ENCODE assay signal across 7 mouse cellular contexts in the genomic region with DNA sequence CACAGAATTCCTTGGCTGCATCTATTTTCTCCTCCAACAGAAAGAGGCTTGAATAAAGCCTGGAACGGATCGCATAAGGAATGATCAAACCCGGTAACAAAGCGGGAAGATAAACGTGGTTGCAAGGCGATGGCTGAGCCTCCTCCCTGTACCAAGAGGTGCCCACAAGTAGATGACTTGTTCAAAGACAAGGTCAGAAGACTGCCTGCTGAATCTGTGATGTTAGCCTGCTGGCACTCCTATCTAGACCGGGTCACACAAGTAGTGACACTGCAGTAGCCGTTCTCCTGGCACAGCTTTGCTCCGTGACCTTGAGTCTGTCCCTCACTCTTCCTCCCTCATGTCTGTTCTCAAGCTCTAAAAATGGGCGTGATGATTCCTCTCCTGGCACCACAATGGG. TPM values are rescaled to one million over a fixed set of nuclear protein-coding genes. Genes with fewer than 3 reads are reported as not detected.
DNase-seq lines count a peak whose midpoint lies in the region; ATAC-seq and TF ChIP-seq lines count a peak whose summit lies in the region.

No protein-coding gene starts in this region.

- no peak overlapping the region; the same call in 1 of the 2 replicates for H3K27ac ChIP-seq in embryonic facial prominence, embryonic 11.5 days (replicated peaks; ENCODE audit: low read depth, low read length)
- H3K27ac ChIP-seq in hindbrain, embryonic 12.5 days: peak overlapping the region; percentile 97

- H3K36me3 ChIP-seq in E14TG2a.4 (ENCODE audit: insufficient read depth, low read length) (peaks cover 13% of the 10 kb centered on the region), myocyte (ENCODE audit: control insufficient read depth, insufficient read depth) (peaks cover 20% of the 10 kb centered on the region)
- no peaks in the 10 kb centered on the region for H3K36me3 ChIP-seq in embryonic facial prominence, embryonic 11.5 days (replicated peaks; ENCODE audit: control insufficient read depth, insufficient read depth, low read depth, low read length)
- no peaks in the 10 kb centered on the region for H3K36me3 ChIP-seq in hindbrain, embryonic 12.5 days

- WGBS in embryonic facial prominence, embryonic 11.5 days: 15% methylated on average over 10 of the region's 10 CpGs
- WGBS in hindbrain, embryonic 12.5 days: 10% methylated on average over 10 of the region's 10 CpGs

- no peak for TF ChIP-seq POLR2A in myocyte (IDR thresholded peaks at IDR 0.05; ENCODE audit: insufficient read length, low read depth)

- peak; percentile 66 for DNase-seq in MN1 (ENCODE audit: low spot score)
- DNase-seq in embryonic facial prominence, embryonic 11.5 days (ENCODE audit: low spot score): peak; percentile 55
- DNase-seq in layer of hippocampus, adult 11-12 months (ENCODE audit: low spot score): no peak
- no peak for DNase-seq in urinary bladder, adult 2 months (ENCODE audit: low spot score)

- H3K4me1 ChIP-seq in E14TG2a.4 (replicated peaks; ENCODE audit: low read depth, low read length): peaks cover 61% of the 10 kb centered on the region
- no peaks in the 10 kb centered on the region for H3K4me1 ChIP-seq in embryonic facial prominence, embryonic 11.5 days (ENCODE audit: control insufficient read depth, insufficient read depth, low read length)
- H3K4me1 ChIP-seq in hindbrain, embryonic 12.5 days: peaks cover 39% of the 10 kb centered on the region

- H3K4me3 ChIP-seq in E14TG2a.4 (replicated peaks; ENCODE audit: low read length) (peak overlapping the region; percentile 93), myocyte (peak overlapping the region; percentile 88)
- H3K4me3 ChIP-seq in embryonic facial prominence, embryonic 11.5 days (ENCODE audit: low read depth, low read length): peak overlapping the region; percentile 72
- peak overlapping the region; percentile 92 for H3K4me3 ChIP-seq in hindbrain, embryonic 12.5 days

- H3K9ac ChIP-seq in embryonic facial prominence, embryonic 11.5 days (replicated peaks; ENCODE audit: low read length): peak overlapping the region; percentile 39
- peak overlapping the region; percentile 95 for H3K9ac ChIP-seq in hindbrain, embryonic 12.5 days

- no peak overlapping the region for H3ac ChIP-seq in myocyte (ENCODE audit: control insufficient read depth, insufficient read length)

- peaks cover 57% of the 10 kb centered on the region for H3K79me2 ChIP-seq in myocyte (ENCODE audit: control insufficient read depth, insufficient read depth)

- no peak for TF ChIP-seq CTCF in E14TG2a.4 (conservative IDR thresholded peaks at IDR 0.05; ENCODE audit: low read length)

- H3K9me3 ChIP-seq in E14TG2a.4 (ENCODE audit: low read length): no peaks in the 10 kb centered on the region
- no peaks in the 10 kb centered on the region for H3K9me3 ChIP-seq in embryonic facial prominence, embryonic 11.5 days (replicated peaks; ENCODE audit: control insufficient read depth, low read length)
- no peaks in the 10 kb centered on the region for H3K9me3 ChIP-seq in hindbrain, embryonic 12.5 days (replicated peaks)

- ATAC-seq in embryonic facial prominence, embryonic 11.5 days (replicated peaks; ENCODE audit: insufficient number of reproducible peaks, low FRiP score, low TSS enrichment, low read depth): no peak
- ATAC-seq in hindbrain, embryonic 12.5 days (ENCODE audit: low FRiP score): no peak

- H3K4me2 ChIP-seq in embryonic facial prominence, embryonic 11.5 days (ENCODE audit: low read depth, low read length): peak overlapping the region; percentile 79
- peak overlapping the region; percentile 60 for H3K4me2 ChIP-seq in hindbrain, embryonic 12.5 days (replicated peaks)
- H3K4me2 ChIP-seq in myocyte (ENCODE audit: low read depth): peak overlapping the region; percentile 92

- H3K27me3 ChIP-seq in E14TG2a.4 (ENCODE audit: insufficient read depth, low read length) (no peaks in the 10 kb centered on the region), myocyte (ENCODE audit: control insufficient read depth, insufficient read depth, insufficient read length) (no peaks in the 10 kb centered on the region)
- H3K27me3 ChIP-seq in embryonic facial prominence, embryonic 11.5 days (ENCODE audit: control insufficient read depth, insufficient read depth, low read length): no peaks in the 10 kb centered on the region
- no peaks in the 10 kb centered on the region for H3K27me3 ChIP-seq in hindbrain, embryonic 12.5 days

TF ChIP-seq in myocyte, 11 proteins besides CTCF, POLR2A, EP300 and RAD21:
- TF ChIP-seq SRF (IDR thresholded peaks at IDR 0.05; ENCODE audit: control insufficient read depth, insufficient read length, low read depth): no peak
- peak; percentile 35 for TF ChIP-seq POLR2AphosphoS2 (IDR thresholded peaks at IDR 0.05; ENCODE audit: insufficient read length, low read depth)

RNA-seq across cellular contexts. Expression of a gene that starts 2.4 kb away (rescaled TPM):
- polyA plus RNA-seq in embryonic facial prominence, embryonic 11.5 days (2014; fragmentation: Nextera tagmentation; extraction: Ambion mirVana): 257 and 308 TPM in 2 replicates
- 1,280 and 1,328 TPM in 2 replicates for polyA plus RNA-seq in hindbrain, embryonic 12.5 days (2016; fragmentation: Nextera tagmentation; extraction: Ambion mirVana)
- polyA plus RNA-seq in myocyte (2012; fragmentation: generic; extraction: Trizol): 40.6 TPM
- 7.6 and 16.2 TPM in 2 replicates for polyA plus RNA-seq in urinary bladder, adult 2 months (2012; rRNA removed)

Comparison
In these comparisons a context has a peak if more than half of its experiments do, and no peak if none do; other contexts are left out.
1. DNase-seq: peak in MN1 (single experiment) and embryonic facial prominence, embryonic 11.5 days (single experiment); none in layer of hippocampus, adult 11-12 months (single experiment) and urinary bladder, adult 2 months (single experiment).
2. Peak in every context shown above with its lines, with median percentiles within 50 percentile points of each other: H3K4me3 ChIP-seq and H3K4me2 ChIP-seq.